Mouse (Mus musculus) embryonic facial prominence, embryonic 12.5 days (tissue): Measurements from ENCODE around the gene Hjurp. TPM values are rescaled to one million over a fixed set of nuclear protein-coding genes. Genes with fewer than 3 reads are reported as not detected.
"Not testable (repeated sequence)": the region's sequence is repeated elsewhere in the genome, so short reads cannot be mapped to it uniquely, and the experiment has no call there.

ENCODE experiments used
- ATAC-seq: fragments of 200-750 bp; cut with Nextera tagmentation; 2 replicates; pipeline ENCODE4 v1.8.0; 2017; ENCODE audit not compliant: insufficient number of reproducible peaks, insufficient read depth, low FRiP score, low TSS enrichment
- H3K27ac ChIP-seq: fragments of 300-500 bp; sonication (generic); 2 replicates; pipeline ENCODE4 v1.5.1; 2016; ENCODE audit warnings: mild to moderate bottlenecking
- H3K27me3 ChIP-seq: fragments of 300-500 bp; sonication (generic); 2 replicates; pipeline ENCODE4 v1.6.1; 2016; ENCODE audit warnings: mild to moderate bottlenecking, moderate library complexity
- H3K36me3 ChIP-seq: fragments of 300-500 bp; sonication (generic); 2 replicates; pipeline ENCODE4 v1.6.1; 2016; ENCODE audit warnings: mild to moderate bottlenecking
- H3K4me1 ChIP-seq: fragments of 300-500 bp; sonication (generic); 2 replicates; pipeline ENCODE4 v1.6.1; 2016
- H3K4me2 ChIP-seq: fragments of 300-500 bp; sonication (generic); replicated peaks from 2 replicates; pipeline ENCODE4 v1.6.1; 2016; ENCODE audit warnings: mild to moderate bottlenecking, moderate library complexity
- H3K4me3 ChIP-seq: fragments of 300-500 bp; sonication (generic); 2 replicates; pipeline ENCODE4 v1.5.1; 2016; ENCODE audit warnings: mild to moderate bottlenecking
- H3K9ac ChIP-seq: fragments of 300-500 bp; sonication (generic); 2 replicates; pipeline ENCODE4 v1.6.1; 2016; ENCODE audit warnings: mild to moderate bottlenecking, moderate library complexity
- H3K9me3 ChIP-seq: fragments of 300-500 bp; sonication (generic); 2 replicates; pipeline ENCODE4 v1.6.1; 2016; ENCODE audit warnings: mild to moderate bottlenecking, moderate library complexity
- WGBS: fragments of 180-500 bp; shearing (Covaris S2); methylation state at CpG from one replicate; pipeline ENCODE4 v1.1.7; 2016; 5-methylcytosine and 5-hydroxymethylcytosine counted together
- polyA plus RNA-seq: library from polyadenylated mRNA; unstranded; fragments of >200 nt; fragmentation: Nextera tagmentation; extraction: Ambion mirVana; gene quantifications from 2 replicates; pipeline ENCODE4 v1.2.1, GENCODE M21; 2016

Gene Hjurp
- polyA plus RNA-seq, 1 experiment from 2014 or later, result 234 TPM

GRCm38 (mm10) chr1:88224029-88224776, 53.2 kb downstream of the Hjurp start:
- Histone ChIP-seq H3K36me3 (no peaks in the 10 kb centered on the region), H3K4me1 (no peaks in the 10 kb centered on the region), H3K27ac (no peak overlapping the region), H3K4me3 (no peak overlapping the region), H3K4me2 (no peak overlapping the region), H3K9me3 (peaks cover 38% of the 10 kb centered on the region), H3K27me3 (no peaks in the 10 kb centered on the region), H3K9ac (no peak overlapping the region)
- ATAC-seq, result no peak
- WGBS, result 72% methylated on average over 2 of the region's 2 CpGs

GRCm38 (mm10) chr1:88223591-88223990, 53.8 kb downstream of the Hjurp start:
- no peaks in the 10 kb centered on the region for H3K4me1 ChIP-seq
- H3K36me3 ChIP-seq, result no peaks in the 10 kb centered on the region
- WGBS, result 52% methylated on average over 1 of the region's 1 CpGs
- H3K27ac ChIP-seq, result no peak overlapping the region
- H3K4me3 ChIP-seq, result no peak overlapping the region
- no peak for ATAC-seq
- peaks cover 32% of the 10 kb centered on the region for H3K9me3 ChIP-seq
- H3K27me3 ChIP-seq, result no peaks in the 10 kb centered on the region
- H3K4me2 ChIP-seq, result no peak overlapping the region
- H3K9ac ChIP-seq, result no peak overlapping the region

DNA sequence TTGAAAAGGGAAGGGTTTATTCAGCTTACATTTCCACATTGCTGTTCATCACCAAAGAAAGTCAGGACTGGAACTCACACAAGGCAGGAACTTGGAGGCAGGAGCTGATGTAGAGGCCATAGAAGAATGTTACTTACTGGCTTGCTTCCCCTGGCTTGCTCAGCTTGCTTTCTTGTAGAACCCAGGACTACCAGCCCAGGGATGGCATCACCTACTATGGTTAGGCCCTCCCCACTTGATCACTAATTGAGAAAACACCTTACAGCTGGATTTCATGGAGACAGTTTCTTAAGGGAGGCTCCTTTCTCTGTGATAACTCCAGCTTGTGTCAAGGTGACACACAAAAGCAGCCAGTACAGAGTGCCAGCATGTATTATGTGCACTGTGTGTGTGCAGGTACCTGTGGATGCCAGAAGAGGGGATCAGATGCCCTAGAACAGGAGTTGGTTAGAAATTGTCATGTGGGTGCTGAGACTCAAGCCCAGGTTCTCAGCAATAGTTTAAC, 54.4 kb downstream of the Hjurp start:
- H3K27ac ChIP-seq, H3K4me3 ChIP-seq, H3K9ac ChIP-seq, ATAC-seq, H3K4me1 ChIP-seq, H3K36me3 ChIP-seq, H3K27me3 ChIP-seq, H3K4me2 ChIP-seq: not testable (repeated sequence)
- H3K9me3 ChIP-seq, result peaks cover 27% of the 10 kb centered on the region

GRCm38 (mm10) chr1:88222216-88222615, 55.2 kb downstream of the Hjurp start:
- H3K27me3 ChIP-seq, result no peaks in the 10 kb centered on the region
- no peak overlapping the region for H3K9ac ChIP-seq
- no peak overlapping the region for H3K27ac ChIP-seq
- no peaks in the 10 kb centered on the region for H3K36me3 ChIP-seq
- no peaks in the 10 kb centered on the region for H3K4me1 ChIP-seq
- ATAC-seq, result no peak
- WGBS, result 47% methylated on average over 2 of the region's 2 CpGs
- H3K4me3 ChIP-seq, result no peak overlapping the region
- H3K4me2 ChIP-seq, result no peak overlapping the region
- H3K9me3 ChIP-seq, result peaks cover 23% of the 10 kb centered on the region

DNA sequence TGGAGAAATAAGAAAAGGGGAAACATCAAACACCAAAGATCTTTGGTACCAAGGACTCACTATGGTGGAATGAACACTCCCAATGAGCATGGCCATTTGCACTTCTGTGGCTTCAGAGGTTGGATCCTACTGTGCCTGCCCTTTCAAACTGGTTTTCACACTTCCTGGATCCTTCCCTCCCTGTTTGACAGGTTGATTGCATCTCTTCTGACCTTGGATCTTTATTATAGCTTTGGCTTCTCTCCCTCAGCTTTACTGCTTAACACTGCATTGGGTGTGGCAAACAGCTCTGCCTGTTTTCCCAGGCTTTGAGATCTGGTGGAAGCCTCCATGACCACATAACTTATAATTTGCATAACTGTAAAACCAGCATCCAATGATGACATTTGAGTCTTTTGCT, 57.1 kb downstream of the Hjurp start:
- no peaks in the 10 kb centered on the region for H3K36me3 ChIP-seq
- peaks cover 22% of the 10 kb centered on the region for H3K9me3 ChIP-seq
- H3K4me1 ChIP-seq, result no peaks in the 10 kb centered on the region
- no peak for ATAC-seq
- no peak overlapping the region for H3K4me3 ChIP-seq
- H3K4me2 ChIP-seq, result no peak overlapping the region
- H3K9ac ChIP-seq, result no peak overlapping the region
- no peak overlapping the region for H3K27ac ChIP-seq
- H3K27me3 ChIP-seq, result no peaks in the 10 kb centered on the region

- no peak overlapping the region for H3K27ac ChIP-seq
- no peaks in the 10 kb centered on the region for H3K27me3 ChIP-seq
- 10% methylated on average over 1 of the region's 1 CpGs for WGBS
- ATAC-seq, result no peak
- no peaks in the 10 kb centered on the region for H3K36me3 ChIP-seq
- H3K4me3 ChIP-seq, result no peak overlapping the region
- peaks cover 31% of the 10 kb centered on the region for H3K9me3 ChIP-seq
- H3K4me1 ChIP-seq, result no peaks in the 10 kb centered on the region
- H3K4me2 ChIP-seq, result no peak overlapping the region
- H3K9ac ChIP-seq, result no peak overlapping the region
Observed at GRCm38 (mm10) chr1:88219054-88219453, 58.4 kb downstream of the Hjurp start.

DNA sequence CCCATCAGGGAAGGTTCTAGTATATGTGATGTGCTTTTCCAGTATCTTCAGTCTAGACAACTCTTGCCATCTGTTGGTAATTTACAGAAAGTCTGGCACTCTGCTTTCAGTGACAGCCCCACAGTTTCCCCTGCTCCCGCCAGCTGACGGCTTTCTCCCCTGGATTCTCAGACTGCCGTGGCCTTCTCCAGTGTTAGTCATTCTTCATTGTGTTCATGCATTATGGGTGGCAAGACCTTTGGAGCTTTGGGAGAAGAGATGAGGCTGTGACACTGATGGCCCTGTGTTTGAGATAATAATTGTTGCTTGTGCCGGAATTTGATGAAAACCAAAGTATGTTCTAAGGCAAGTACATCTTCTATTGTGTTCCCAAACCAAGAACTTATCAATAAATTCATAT, 58.8 kb downstream of the Hjurp start:
- Histone ChIP-seq H3K27me3 (no peaks in the 10 kb centered on the region), H3K4me3 (no peak overlapping the region), H3K9me3 (peaks cover 36% of the 10 kb centered on the region), H3K9ac (no peak overlapping the region), H3K27ac (no peak overlapping the region), H3K4me1 (no peaks in the 10 kb centered on the region), H3K4me2 (no peak overlapping the region), H3K36me3 (no peaks in the 10 kb centered on the region)
- WGBS, result 47% methylated on average over 4 of the region's 4 CpGs
- ATAC-seq, result no peak

- H3K4me1 ChIP-seq, result no peaks in the 10 kb centered on the region
- ATAC-seq, result no peak
- 74% methylated on average over 9 of the region's 9 CpGs for WGBS
- no peak overlapping the region for H3K9ac ChIP-seq
- H3K4me2 ChIP-seq, result no peak overlapping the region
- no peaks in the 10 kb centered on the region for H3K27me3 ChIP-seq
- H3K36me3 ChIP-seq, result no peaks in the 10 kb centered on the region
- H3K4me3 ChIP-seq, result no peak overlapping the region
- peaks cover 41% of the 10 kb centered on the region for H3K9me3 ChIP-seq
- H3K27ac ChIP-seq, result no peak overlapping the region
Observed at GRCm38 (mm10) chr1:88218051-88218450, 59.4 kb downstream of the Hjurp start.

DNA sequence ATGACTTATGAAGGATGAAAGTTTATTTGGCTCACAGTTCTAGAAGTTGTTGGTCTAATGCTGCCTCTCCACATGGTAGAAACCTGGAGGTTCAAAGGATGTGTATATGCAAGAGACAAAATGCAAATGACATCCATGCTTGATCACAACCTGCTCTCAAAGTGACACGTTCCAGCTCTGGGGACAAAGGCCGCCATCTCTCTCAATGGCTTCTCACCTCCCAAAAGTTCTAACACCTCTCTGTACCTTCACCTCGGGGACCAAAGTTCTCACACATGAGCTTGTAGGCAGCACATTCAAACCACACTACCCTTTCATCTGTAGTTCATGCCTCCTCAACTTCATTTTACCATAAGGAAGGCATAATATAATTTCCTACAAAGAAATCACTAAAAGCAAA, 59.9 kb downstream of the Hjurp start:
- no peak overlapping the region for H3K9ac ChIP-seq
- H3K4me2 ChIP-seq, result no peak overlapping the region
- H3K4me1 ChIP-seq, result no peaks in the 10 kb centered on the region
- WGBS, result 40% methylated on average over 3 of the region's 3 CpGs
- ATAC-seq, result no peak
- no peaks in the 10 kb centered on the region for H3K36me3 ChIP-seq
- H3K9me3 ChIP-seq, result peaks cover 46% of the 10 kb centered on the region
- H3K4me3 ChIP-seq, result no peak overlapping the region
- H3K27me3 ChIP-seq, result no peaks in the 10 kb centered on the region
- H3K27ac ChIP-seq, result no peak overlapping the region

GRCm38 (mm10) chr1:88217144-88217543, 60.3 kb downstream of the Hjurp start:
- H3K27ac ChIP-seq, result no peak overlapping the region
- no peak overlapping the region for H3K4me3 ChIP-seq
- no peak for ATAC-seq
- H3K4me1 ChIP-seq, result no peaks in the 10 kb centered on the region
- no peak overlapping the region for H3K9ac ChIP-seq
- 58% methylated on average over 2 of the region's 2 CpGs for WGBS
- no peak overlapping the region for H3K4me2 ChIP-seq
- peaks cover 50% of the 10 kb centered on the region for H3K9me3 ChIP-seq
- no peaks in the 10 kb centered on the region for H3K36me3 ChIP-seq
- no peaks in the 10 kb centered on the region for H3K27me3 ChIP-seq

GRCm38 (mm10) chr1:88216551-88216950, 60.9 kb downstream of the Hjurp start:
- no peak overlapping the region for H3K4me2 ChIP-seq
- no peak overlapping the region for H3K4me3 ChIP-seq
- WGBS, result 52% methylated on average over 2 of the region's 2 CpGs
- ATAC-seq, result no peak
- no peak overlapping the region for H3K9ac ChIP-seq
- no peaks in the 10 kb centered on the region for H3K4me1 ChIP-seq
- peaks cover 56% of the 10 kb centered on the region for H3K9me3 ChIP-seq
- H3K36me3 ChIP-seq, result no peaks in the 10 kb centered on the region
- no peak overlapping the region for H3K27ac ChIP-seq
- no peaks in the 10 kb centered on the region for H3K27me3 ChIP-seq

- no peak overlapping the region for H3K4me2 ChIP-seq
- no peak overlapping the region for H3K9ac ChIP-seq
- no peak for ATAC-seq
- no peaks in the 10 kb centered on the region for H3K4me1 ChIP-seq
- H3K27ac ChIP-seq, result no peak overlapping the region
- no peaks in the 10 kb centered on the region for H3K27me3 ChIP-seq
- peaks cover 60% of the 10 kb centered on the region for H3K9me3 ChIP-seq
- no peaks in the 10 kb centered on the region for H3K36me3 ChIP-seq
- 69% methylated on average over 10 of the region's 10 CpGs for WGBS
- no peak overlapping the region for H3K4me3 ChIP-seq
Observed at GRCm38 (mm10) chr1:88215466-88216380, 61.7 kb downstream of the Hjurp start.
